Mouse (Mus musculus): ENCODE measurements around the gene Rpl9-ps1. TPM values are rescaled to one million over a fixed set of nuclear protein-coding genes. Genes with fewer than 3 reads are reported as not detected.

Rpl9-ps1 gene
- polyA plus RNA-seq, 1 experiment from 2014 or later, result not detected

GRCm38 (mm10) chr11:83605535-83605934 lies 39.9 kb downstream of the Rpl9-ps1 start:
- no peak overlapping the region for H3K4me3 ChIP-seq (replicated peaks; ENCODE audit: low read length)
- DNase-seq (ENCODE audit: low spot score) (no peak), ATAC-seq (ENCODE audit: low FRiP score) (no peak)
- H3K9me3 ChIP-seq (ENCODE audit: control insufficient read depth, low read length), result no peaks in the 10 kb centered on the region
- no peak overlapping the region for H3K4me2 ChIP-seq (replicated peaks)
- H3K9ac ChIP-seq, result no peak overlapping the region
- no peaks in the 10 kb centered on the region for H3K4me1 ChIP-seq (replicated peaks; ENCODE audit: control insufficient read depth, insufficient read depth, low read length)
- H3K36me3 ChIP-seq (replicated peaks; ENCODE audit: control insufficient read depth, insufficient read depth), result no peaks in the 10 kb centered on the region
- WGBS, result 97% methylated on average over 3 of the region's 3 CpGs
- H3K27ac ChIP-seq, result no peak overlapping the region
- H3K27me3 ChIP-seq (ENCODE audit: control insufficient read depth, insufficient read depth, low read length), result no peaks in the 10 kb centered on the region

DNA sequence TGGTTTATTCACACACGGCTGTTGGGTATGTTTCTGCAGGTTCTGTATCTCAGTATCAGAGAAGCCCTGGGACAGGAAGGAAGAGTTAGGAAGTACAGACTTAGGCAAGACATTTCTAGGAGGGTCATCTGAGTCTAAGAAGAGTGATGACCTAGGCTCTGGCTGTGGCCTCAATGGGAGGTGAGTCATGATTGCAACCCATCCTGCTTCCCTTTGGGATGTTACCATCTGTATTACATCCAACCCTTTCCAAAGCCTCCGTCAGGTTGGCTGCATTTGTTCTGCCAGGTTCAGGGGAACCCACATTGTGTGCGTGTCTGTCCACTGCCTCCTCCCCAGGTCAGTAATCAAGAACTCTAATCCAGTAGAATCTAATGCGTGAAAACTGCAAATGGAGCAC lies 40.7 kb downstream of the Rpl9-ps1 start:
- Histone ChIP-seq H3K27me3 (ENCODE audit: control insufficient read depth, insufficient read depth, low read length) (no peaks in the 10 kb centered on the region), H3K27ac (no peak overlapping the region), H3K4me1 (replicated peaks; ENCODE audit: control insufficient read depth, insufficient read depth, low read length) (no peaks in the 10 kb centered on the region), H3K4me3 (replicated peaks; ENCODE audit: low read length) (no peak overlapping the region), H3K4me2 (replicated peaks) (no peak overlapping the region), H3K9me3 (ENCODE audit: control insufficient read depth, low read length) (no peaks in the 10 kb centered on the region), H3K9ac (no peak overlapping the region), H3K36me3 (replicated peaks; ENCODE audit: control insufficient read depth, insufficient read depth) (no peaks in the 10 kb centered on the region)
- ATAC-seq (ENCODE audit: low FRiP score) (no peak), DNase-seq (ENCODE audit: low spot score) (no peak)
- 85% methylated on average over 4 of the region's 4 CpGs for WGBS

GRCm38 (mm10) chr11:83603399-83603798 lies 42.0 kb downstream of the Rpl9-ps1 start:
- H3K9ac ChIP-seq, result no peak overlapping the region
- 94% methylated on average over 3 of the region's 3 CpGs for WGBS
- no peak overlapping the region for H3K4me2 ChIP-seq (replicated peaks)
- ATAC-seq (ENCODE audit: low FRiP score), result no peak
- no peaks in the 10 kb centered on the region for H3K9me3 ChIP-seq (ENCODE audit: control insufficient read depth, low read length)
- H3K4me1 ChIP-seq (replicated peaks; ENCODE audit: control insufficient read depth, insufficient read depth, low read length), result no peaks in the 10 kb centered on the region
- H3K27ac ChIP-seq, result no peak overlapping the region
- H3K27me3 ChIP-seq (ENCODE audit: control insufficient read depth, insufficient read depth, low read length), result no peaks in the 10 kb centered on the region
- no peaks in the 10 kb centered on the region for H3K36me3 ChIP-seq (replicated peaks; ENCODE audit: control insufficient read depth, insufficient read depth)
- DNase-seq (ENCODE audit: low spot score), result no peak
- H3K4me3 ChIP-seq (replicated peaks; ENCODE audit: low read length), result no peak overlapping the region

GRCm38 (mm10) chr11:83600576-83600975 lies 44.8 kb downstream of the Rpl9-ps1 start:
- no peak overlapping the region for H3K27ac ChIP-seq
- no peak overlapping the region for H3K4me2 ChIP-seq (replicated peaks)
- no peaks in the 10 kb centered on the region for H3K36me3 ChIP-seq (replicated peaks; ENCODE audit: control insufficient read depth, insufficient read depth)
- WGBS, result 93% methylated on average over 2 of the region's 2 CpGs
- no peaks in the 10 kb centered on the region for H3K4me1 ChIP-seq (replicated peaks; ENCODE audit: control insufficient read depth, insufficient read depth, low read length)
- DNase-seq (ENCODE audit: low spot score), result no peak
- no peaks in the 10 kb centered on the region for H3K27me3 ChIP-seq (ENCODE audit: control insufficient read depth, insufficient read depth, low read length)
- no peaks in the 10 kb centered on the region for H3K9me3 ChIP-seq (ENCODE audit: control insufficient read depth, low read length)
- H3K4me3 ChIP-seq (replicated peaks; ENCODE audit: low read length), result no peak overlapping the region
- no peak overlapping the region for H3K9ac ChIP-seq
- no peak for ATAC-seq (ENCODE audit: low FRiP score)

DNA sequence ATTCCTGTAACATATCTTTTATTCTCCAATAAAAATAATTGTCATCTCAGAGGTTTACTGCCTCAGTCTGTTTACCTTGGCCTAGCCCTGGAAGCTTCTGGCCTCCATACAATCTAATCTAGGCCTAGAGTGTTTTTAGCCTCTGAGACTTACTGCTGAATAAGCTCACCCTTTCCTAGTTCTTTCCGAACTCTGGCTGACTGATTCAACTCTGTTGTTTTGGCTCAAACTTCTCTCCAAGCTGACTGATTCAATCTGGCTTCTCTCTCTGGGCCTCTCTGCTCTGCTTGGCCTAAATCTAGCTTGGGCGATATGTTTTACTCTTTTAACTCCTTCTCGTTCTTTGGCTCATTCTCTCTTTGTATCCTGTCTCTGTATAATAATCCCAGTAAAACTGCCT lies 46.4 kb downstream of the Rpl9-ps1 start:
- ATAC-seq (ENCODE audit: low FRiP score), result no peak
- H3K4me1 ChIP-seq (replicated peaks; ENCODE audit: control insufficient read depth, insufficient read depth, low read length), result no peaks in the 10 kb centered on the region
- no peaks in the 10 kb centered on the region for H3K36me3 ChIP-seq (replicated peaks; ENCODE audit: control insufficient read depth, insufficient read depth)

GRCm38 (mm10) chr11:83598207-83598837 lies 47.1 kb downstream of the Rpl9-ps1 start:
- H3K4me2 ChIP-seq (replicated peaks), result no peak overlapping the region
- no peaks in the 10 kb centered on the region for H3K4me1 ChIP-seq (replicated peaks; ENCODE audit: control insufficient read depth, insufficient read depth, low read length)
- no peak overlapping the region for H3K27ac ChIP-seq
- WGBS, result 84% methylated on average over 3 of the region's 3 CpGs
- no peaks in the 10 kb centered on the region for H3K27me3 ChIP-seq (ENCODE audit: control insufficient read depth, insufficient read depth, low read length)
- no peaks in the 10 kb centered on the region for H3K36me3 ChIP-seq (replicated peaks; ENCODE audit: control insufficient read depth, insufficient read depth)
- no peak overlapping the region for H3K9ac ChIP-seq
- H3K4me3 ChIP-seq (replicated peaks; ENCODE audit: low read length), result no peak overlapping the region
- ATAC-seq (ENCODE audit: low FRiP score) (no peak), DNase-seq (ENCODE audit: low spot score) (no peak)
- H3K9me3 ChIP-seq (ENCODE audit: control insufficient read depth, low read length), result no peaks in the 10 kb centered on the region

More for the DNA sequence above, 46.4 kb downstream of the Rpl9-ps1 start:
- no peak overlapping the region for H3K27ac ChIP-seq
- DNase-seq (ENCODE audit: low spot score), result no peak
- 91% methylated on average over 3 of the region's 3 CpGs for WGBS
- H3K4me3 ChIP-seq (replicated peaks; ENCODE audit: low read length), result no peak overlapping the region
- H3K27me3 ChIP-seq (ENCODE audit: control insufficient read depth, insufficient read depth, low read length), result no peaks in the 10 kb centered on the region
- H3K9me3 ChIP-seq (ENCODE audit: control insufficient read depth, low read length), result no peaks in the 10 kb centered on the region
- no peak overlapping the region for H3K9ac ChIP-seq
- H3K4me2 ChIP-seq (replicated peaks), result no peak overlapping the region

GRCm38 (mm10) chr11:83597796-83598195 lies 47.6 kb downstream of the Rpl9-ps1 start:
- Histone ChIP-seq H3K27me3 (ENCODE audit: control insufficient read depth, insufficient read depth, low read length) (no peaks in the 10 kb centered on the region), H3K4me2 (replicated peaks) (no peak overlapping the region), H3K9ac (no peak overlapping the region), H3K4me1 (replicated peaks; ENCODE audit: control insufficient read depth, insufficient read depth, low read length) (no peaks in the 10 kb centered on the region), H3K36me3 (replicated peaks; ENCODE audit: control insufficient read depth, insufficient read depth) (no peaks in the 10 kb centered on the region), H3K27ac (no peak overlapping the region), H3K4me3 (replicated peaks; ENCODE audit: low read length) (no peak overlapping the region), H3K9me3 (ENCODE audit: control insufficient read depth, low read length) (no peaks in the 10 kb centered on the region)
- 91% methylated on average over 7 of the region's 7 CpGs for WGBS
- ATAC-seq (ENCODE audit: low FRiP score) (no peak), DNase-seq (ENCODE audit: low spot score) (no peak)

GRCm38 (mm10) chr11:83595669-83596455 lies 49.6 kb downstream of the Rpl9-ps1 start:
- ATAC-seq (ENCODE audit: low FRiP score) (no peak), DNase-seq (ENCODE audit: low spot score) (no peak)
- 80% methylated on average over 7 of the region's 7 CpGs for WGBS
- Histone ChIP-seq H3K36me3 (replicated peaks; ENCODE audit: control insufficient read depth, insufficient read depth) (no peaks in the 10 kb centered on the region), H3K4me2 (replicated peaks) (no peak overlapping the region), H3K27ac (no peak overlapping the region), H3K9me3 (ENCODE audit: control insufficient read depth, low read length) (no peaks in the 10 kb centered on the region), H3K4me3 (replicated peaks; ENCODE audit: low read length) (no peak overlapping the region), H3K4me1 (replicated peaks; ENCODE audit: control insufficient read depth, insufficient read depth, low read length) (no peaks in the 10 kb centered on the region), H3K27me3 (ENCODE audit: control insufficient read depth, insufficient read depth, low read length) (no peaks in the 10 kb centered on the region), H3K9ac (no peak overlapping the region)
